Comparison of ENCODE assay signal across 17 mouse cellular contexts in genomic region chr1:43363178-43363577, GRCm38 (mm10).
DNase-seq lines count a peak whose midpoint lies in the region; ATAC-seq lines count a peak whose summit lies in the region.
"Had no signal": no experiment of that assay in that cellular context is flagged by ENCODE, and none has a peak within 500 bp of the region (broad histone marks: within the 10 kb centered on the region; RNA-seq: fewer than 3 reads in every experiment).

No protein-coding gene starts in this region.

- no peak for ATAC-seq in kidney, embryonic 16.5 days (ENCODE audit: low FRiP score, low TSS enrichment)
- ATAC-seq in activated CD4-positive, CD25-positive, alpha-beta regulatory T cell, adult 4 months = no peak
- ATAC-seq: forebrain, embryonic 14.5 days; intestine, postnatal 0 days; Patski had no signal

- H3K4me2 ChIP-seq in kidney, embryonic 16.5 days (replicated peaks; ENCODE audit: low read depth, low read length) = no peak overlapping the region
- H3K4me2 ChIP-seq: heart, embryonic 15.5 days; hindbrain, embryonic 14.5 days; neural tube, embryonic 13.5 days had no signal

- no peaks in the 10 kb centered on the region for H3K9me3 ChIP-seq in kidney, embryonic 16.5 days (ENCODE audit: low read length)
- H3K9me3 ChIP-seq: heart, embryonic 15.5 days; neural tube, embryonic 13.5 days had no signal

- H3K36me3 ChIP-seq in kidney, embryonic 16.5 days (ENCODE audit: insufficient read depth, low read length) = no peaks in the 10 kb centered on the region
- H3K36me3 ChIP-seq: heart, embryonic 15.5 days; neural tube, embryonic 13.5 days had no signal

- H3K27ac ChIP-seq in kidney, embryonic 16.5 days (ENCODE audit: low read length) = no peak overlapping the region
- H3K27ac ChIP-seq: heart, embryonic 15.5 days; hindbrain, embryonic 14.5 days; neural tube, embryonic 13.5 days; stomach, postnatal 0 days had no signal

- WGBS in kidney, embryonic 16.5 days = 39% methylated on average over 4 of the region's 4 CpGs

- intact Hi-C loops in heart, postnatal 10 days (cut with DNase I) = loop anchor here (5.0 kb wide), 2 partner anchors 34 to 49 kb away; no protein-coding TSS in a partner anchor

- H3K4me3 ChIP-seq in kidney, embryonic 16.5 days (ENCODE audit: low read length) = no peak overlapping the region
- H3K4me3 ChIP-seq: heart, embryonic 15.5 days; neural tube, embryonic 13.5 days had no signal

- DNase-seq in heart, adult 11 months = peak; percentile 89
- no peak for DNase-seq in heart, postnatal 10 days
- DNase-seq in kidney, postnatal 25 days = peak; percentile 37 to 58
- peak; percentile 4 for DNase-seq in adrenal gland, postnatal 25 days
- peak; percentile 14 to 44 for DNase-seq in lung, postnatal 4 days
- DNase-seq in urinary bladder, postnatal 4 days (ENCODE audit: low spot score in 2 of 2) = no peak
- DNase-seq: B cell, adult 2 months; cerebellum, postnatal 14 days had no signal

- peaks cover 32% of the 10 kb centered on the region for H3K4me1 ChIP-seq in kidney, embryonic 16.5 days (ENCODE audit: insufficient read depth, low read length)

- H3K27me3 ChIP-seq in kidney, embryonic 16.5 days (ENCODE audit: insufficient read depth, low read length) = no peaks in the 10 kb centered on the region
- H3K27me3 ChIP-seq: heart, embryonic 15.5 days; Patski had no signal

- H3K9ac ChIP-seq in kidney, embryonic 16.5 days (replicated peaks; ENCODE audit: low read length) = no peak overlapping the region
- H3K9ac ChIP-seq: heart, embryonic 15.5 days; hindbrain, embryonic 14.5 days; neural tube, embryonic 13.5 days had no signal

Comparison
In these comparisons a context has a peak if more than half of its experiments do, and no peak if none do; other contexts are left out.
1. DNase-seq: peak in heart, adult 11 months (single experiment), kidney, postnatal 25 days (2 of 2), adrenal gland, postnatal 25 days (single experiment) and lung, postnatal 4 days (2 of 2); none in heart, postnatal 10 days (0 of 2) and urinary bladder, postnatal 4 days (0 of 2).